Mouse (Mus musculus) liver, postnatal 0 days (tissue): Measurements from ENCODE around the gene Sema5a. TPM values are rescaled to one million over a fixed set of nuclear protein-coding genes. Genes with fewer than 3 reads are reported as not detected.
A peak's percentile ranks its signal among the peaks of the same experiment; 100 is the strongest.

Experiments
- ATAC-seq: fragments of 200-750 bp; cut with Nextera tagmentation; 2 replicates; pipeline ENCODE4 v1.8.0; 2017; ENCODE audit warnings: mild to moderate bottlenecking, moderate library complexity
- DNase-seq: peaks from one replicate; pipeline ENCODE4 v3.0.0-alpha.2; 2016
- H3K27ac ChIP-seq: fragments of 300-500 bp; sonication (generic); 2 replicates; pipeline ENCODE4 v1.5.1; 2014; ENCODE audit warnings: antibody characterized with exemption, moderate library complexity, mild to moderate bottlenecking, low read depth
- H3K27me3 ChIP-seq: fragments of 300-500 bp; sonication (generic); 2 replicates; pipeline ENCODE4 v1.6.1; 2014; ENCODE audit warnings: low read length, control low read depth, mixed read lengths; ENCODE audit not compliant: insufficient read depth
- H3K36me3 ChIP-seq: fragments of 300-500 bp; sonication (generic); replicated peaks from 2 replicates; pipeline ENCODE4 v1.6.1; 2014; ENCODE audit warnings: mild to moderate bottlenecking, control low read depth, low read length, moderate library complexity, mixed read lengths; ENCODE audit not compliant: insufficient read depth
- H3K4me1 ChIP-seq: fragments of 300-500 bp; sonication (generic); 2 replicates; pipeline ENCODE4 v1.6.1; 2014; ENCODE audit warnings: antibody characterized with exemption, mild to moderate bottlenecking, control low read depth; ENCODE audit not compliant: insufficient read depth
- H3K4me2 ChIP-seq: fragments of 300-500 bp; sonication (generic); 2 replicates; pipeline ENCODE4 v1.6.1; 2014; ENCODE audit warnings: low read depth, mild to moderate bottlenecking, low read length, moderate library complexity, mixed read lengths
- H3K4me3 ChIP-seq: fragments of 300-500 bp; sonication (generic); 2 replicates; pipeline ENCODE4 v1.5.1; 2014; ENCODE audit warnings: low read depth, low read length
- H3K9ac ChIP-seq: fragments of 300-500 bp; sonication (generic); replicated peaks from 2 replicates; pipeline ENCODE4 v1.6.1; 2014; ENCODE audit warnings: mild to moderate bottlenecking, moderate library complexity
- H3K9me3 ChIP-seq: fragments of 300-500 bp; sonication (generic); 2 replicates; pipeline ENCODE4 v1.6.1; 2016; ENCODE audit warnings: mild to moderate bottlenecking, control low read depth, low read length, mixed read lengths
- CTCF ChIP-seq: sonication (generic); IDR thresholded peaks from 2 replicates; pipeline ENCODE4 v1.5.1; 2016; ENCODE audit warnings: antibody characterized with exemption, low read depth
- EP300 ChIP-seq: IDR thresholded peaks from 2 replicates; pipeline ENCODE4 v1.6.1; 2016; ENCODE audit warnings: antibody characterized with exemption, low read depth, mild to moderate bottlenecking
- WGBS: fragments of 180-500 bp; shearing (Covaris S2); extraction: QIAGEN DNeasy Blood & Tissue Kit; methylation state at CpG from one replicate; pipeline ENCODE4 v1.1.7; 2014; ENCODE audit not compliant: insufficient replicate concordance; 5-methylcytosine and 5-hydroxymethylcytosine counted together
- polyA plus RNA-seq: library from polyadenylated mRNA; unstranded; fragments of >200 nt; fragmentation: Nextera tagmentation; extraction: Ambion mirVana; gene quantifications from 2 replicates; pipeline ENCODE4 v1.2.1, GENCODE M21; 2015

Gene Sema5a
- polyA plus RNA-seq, 1 experiment from 2014 or later, result 0.36 TPM

DNA sequence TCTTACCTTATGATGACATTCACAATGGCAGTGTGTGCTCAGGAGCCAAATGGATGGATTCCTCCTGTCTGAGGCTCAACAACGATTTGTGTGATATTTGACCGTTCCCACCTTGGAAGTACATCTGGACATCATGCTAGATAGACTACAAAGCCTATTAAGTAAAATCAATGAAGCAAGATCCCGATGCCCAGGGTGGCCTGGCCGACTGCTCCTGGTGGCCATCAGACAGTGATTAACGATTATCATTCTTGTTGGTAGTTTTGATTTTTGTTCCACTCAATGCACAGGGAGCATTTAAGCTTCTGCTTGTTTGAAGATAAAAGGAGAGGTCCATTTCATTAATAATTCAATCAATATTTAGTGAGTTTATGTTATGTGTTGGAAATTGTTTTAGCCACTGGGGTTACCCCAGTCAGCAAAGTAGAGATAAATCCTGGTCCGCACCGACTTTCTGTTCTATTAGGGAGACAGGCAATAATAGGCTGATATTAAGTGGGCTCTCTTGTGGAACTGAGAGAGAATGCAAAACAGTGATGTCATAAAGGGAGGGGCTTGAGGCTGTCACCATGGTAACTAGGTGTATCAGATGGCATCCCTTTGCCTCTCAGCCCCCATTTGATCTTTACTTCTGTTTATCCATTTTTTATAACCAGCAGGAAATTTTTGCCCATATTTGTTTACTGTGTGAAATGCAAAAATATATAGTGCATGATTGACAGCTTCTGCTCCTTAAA lies 182.7 kb downstream of the Sema5a start:
- TF ChIP-seq EP300 (no peak), CTCF (no peak)
- no peak overlapping the region for H3K4me3 ChIP-seq
- no peak overlapping the region for H3K4me2 ChIP-seq
- no peaks in the 10 kb centered on the region for H3K9me3 ChIP-seq
- no peaks in the 10 kb centered on the region for H3K4me1 ChIP-seq
- ATAC-seq, result no peak
- H3K27ac ChIP-seq, result no peak overlapping the region
- H3K9ac ChIP-seq, result no peak overlapping the region
- H3K27me3 ChIP-seq, result no peaks in the 10 kb centered on the region
- 80% methylated on average over 7 of the region's 7 CpGs for WGBS
- DNase-seq, result no peak
- H3K36me3 ChIP-seq, result no peaks in the 10 kb centered on the region

DNA sequence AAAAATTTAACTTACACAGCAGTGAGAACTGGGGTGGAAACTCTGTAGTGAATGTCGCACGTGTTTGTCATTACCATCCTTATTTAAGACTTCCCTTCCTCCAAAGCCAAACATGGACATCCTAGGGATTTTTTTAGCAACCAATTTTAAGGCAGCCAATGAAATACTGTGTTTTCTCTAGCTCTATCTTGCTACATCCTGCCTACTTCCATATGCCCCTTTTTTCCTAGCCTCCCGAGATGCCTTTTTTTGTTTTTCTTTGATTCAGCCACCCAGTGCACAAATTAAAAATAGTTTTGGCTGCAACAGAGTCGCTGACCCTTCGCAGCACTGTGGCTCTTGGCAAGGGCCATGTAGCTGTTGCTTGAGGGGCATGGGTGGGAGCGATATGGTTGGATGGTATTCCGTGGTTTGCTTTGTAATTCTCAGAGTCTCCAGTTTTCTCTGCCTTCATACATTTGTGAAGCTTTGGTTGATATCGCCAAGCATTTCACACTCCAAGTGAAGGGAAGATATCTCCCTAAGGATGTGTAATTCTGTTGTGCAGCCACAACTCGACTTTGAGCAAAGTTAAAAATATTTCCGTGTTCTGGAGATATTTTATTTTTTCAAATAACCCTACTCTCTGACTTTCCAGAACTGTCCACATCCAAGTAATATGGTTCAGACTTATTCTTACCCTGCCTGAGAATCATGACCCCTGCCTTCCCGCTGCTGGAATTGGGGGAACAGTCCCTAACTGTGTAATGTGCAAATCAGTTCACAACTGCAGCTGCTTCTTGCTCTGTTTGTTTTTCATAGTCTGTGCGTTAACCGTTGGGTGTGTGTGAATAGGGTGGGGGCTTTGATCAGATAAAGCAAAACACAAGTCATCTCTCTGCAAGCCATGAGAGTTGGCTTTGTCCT lies 188.6 kb downstream of the Sema5a start:
- TF ChIP-seq EP300 (no peak), CTCF (no peak)
- Histone ChIP-seq H3K9me3 (no peaks in the 10 kb centered on the region), H3K4me3 (no peak overlapping the region), H3K27ac (no peak overlapping the region), H3K4me2 (no peak overlapping the region), H3K9ac (no peak overlapping the region), H3K27me3 (no peaks in the 10 kb centered on the region), H3K36me3 (no peaks in the 10 kb centered on the region), H3K4me1 (no peaks in the 10 kb centered on the region)
- DNase-seq (no peak), ATAC-seq (no peak)
- WGBS, result 67% methylated on average over 13 of the region's 13 CpGs

DNA sequence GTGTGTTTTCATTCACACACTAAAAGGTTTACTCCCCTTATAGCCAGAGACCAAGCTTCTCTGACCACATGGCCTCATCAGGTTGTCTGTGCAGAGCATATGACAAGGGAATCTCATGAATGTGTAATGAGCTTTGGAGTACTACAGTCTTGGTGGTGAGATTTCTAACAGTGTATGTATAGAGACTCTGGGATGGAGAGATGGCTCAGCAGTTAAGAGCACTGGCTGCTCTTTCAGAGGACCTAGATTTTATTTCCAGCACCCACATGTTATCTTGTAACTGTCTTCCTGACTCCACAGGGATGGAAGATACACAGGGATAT lies 189.2 kb downstream of the Sema5a start:
- H3K9me3 ChIP-seq, result no peaks in the 10 kb centered on the region
- no peaks in the 10 kb centered on the region for H3K36me3 ChIP-seq
- no peak overlapping the region for H3K27ac ChIP-seq
- DNase-seq (no peak), ATAC-seq (no peak)
- H3K27me3 ChIP-seq, result no peaks in the 10 kb centered on the region
- no peaks in the 10 kb centered on the region for H3K4me1 ChIP-seq
- no peak overlapping the region for H3K4me2 ChIP-seq
- TF ChIP-seq CTCF, result no peak
- no peak for TF ChIP-seq EP300
- H3K9ac ChIP-seq, result no peak overlapping the region
- no peak overlapping the region for H3K4me3 ChIP-seq

DNA sequence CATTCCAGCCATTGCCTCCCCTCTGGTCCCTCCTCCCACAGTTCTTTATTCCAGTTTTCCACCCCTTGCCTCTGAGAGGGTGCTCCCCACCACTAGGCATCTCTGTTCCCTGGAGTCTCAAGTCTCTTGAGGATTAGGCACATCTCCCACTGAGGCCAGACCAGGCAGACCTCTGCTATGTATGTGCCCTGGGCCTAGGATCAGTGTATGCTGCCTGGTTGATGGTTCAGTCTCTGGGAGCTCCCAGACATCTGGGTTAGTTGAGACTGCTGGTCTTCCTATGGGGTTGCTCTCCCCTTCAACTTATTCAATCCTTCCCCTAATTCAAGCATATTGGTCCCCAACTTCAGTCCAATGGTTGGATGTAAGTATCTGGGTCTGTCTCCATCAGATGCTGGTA lies 189.7 kb downstream of the Sema5a start:
- Histone ChIP-seq H3K36me3 (no peaks in the 10 kb centered on the region), H3K9ac (no peak overlapping the region), H3K4me3 (no peak overlapping the region), H3K27me3 (no peaks in the 10 kb centered on the region), H3K27ac (no peak overlapping the region), H3K4me2 (no peak overlapping the region), H3K4me1 (no peaks in the 10 kb centered on the region), H3K9me3 (no peaks in the 10 kb centered on the region)
- no peak for DNase-seq
- ATAC-seq, result no peak
- no peak for TF ChIP-seq EP300
- TF ChIP-seq CTCF, result no peak

DNA sequence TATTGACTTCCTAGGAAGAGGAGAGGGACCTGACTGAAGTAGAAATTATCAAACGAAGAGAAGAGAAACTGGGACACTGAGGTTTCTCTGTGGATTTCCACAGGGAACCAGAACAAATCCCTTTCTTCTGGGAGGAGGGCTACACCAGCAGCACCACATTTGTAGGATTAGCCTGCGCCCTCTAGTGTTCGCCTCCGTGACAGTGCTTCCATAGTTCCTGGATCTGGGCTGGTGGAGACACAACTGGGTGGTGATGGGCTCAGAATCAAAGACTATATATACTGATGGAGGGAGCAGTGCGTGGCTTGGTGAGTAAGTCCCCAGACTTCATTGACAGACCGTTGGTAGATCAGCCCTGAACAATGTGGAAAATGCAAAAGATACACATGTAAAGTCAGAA lies 193.0 kb downstream of the Sema5a start:
- H3K4me1 ChIP-seq, result no peaks in the 10 kb centered on the region
- no peaks in the 10 kb centered on the region for H3K27me3 ChIP-seq
- no peak overlapping the region for H3K4me2 ChIP-seq
- H3K9me3 ChIP-seq, result no peaks in the 10 kb centered on the region
- WGBS, result 16% methylated on average over 6 of the region's 6 CpGs
- no peak overlapping the region for H3K27ac ChIP-seq
- H3K36me3 ChIP-seq, result no peaks in the 10 kb centered on the region
- ATAC-seq (no peak), DNase-seq (peak; percentile 63)
- TF ChIP-seq EP300 (no peak), CTCF (peak; percentile 78)
- H3K9ac ChIP-seq, result no peak overlapping the region
- H3K4me3 ChIP-seq, result no peak overlapping the region

DNA sequence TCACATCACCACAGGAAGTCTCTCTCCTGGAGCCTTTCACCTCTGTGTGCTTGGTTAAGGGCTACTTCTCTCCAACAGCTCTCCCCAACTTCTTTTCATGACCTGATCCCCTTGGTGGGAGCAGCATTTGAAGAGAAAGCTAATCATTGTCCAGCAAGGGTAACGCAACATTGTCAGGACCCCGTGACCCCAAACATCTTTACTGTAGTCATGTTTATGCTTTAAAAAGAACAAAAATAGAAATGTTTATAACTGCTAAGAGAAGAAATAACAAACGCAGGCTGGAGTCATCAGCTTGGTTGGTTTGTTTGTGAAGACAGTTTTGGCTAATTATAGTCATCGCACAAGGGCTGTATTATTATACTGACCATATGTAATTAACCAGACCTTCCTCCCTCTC lies 198.1 kb downstream of the Sema5a start:
- Histone ChIP-seq H3K4me3 (no peak overlapping the region), H3K27ac (no peak overlapping the region), H3K27me3 (no peaks in the 10 kb centered on the region), H3K36me3 (no peaks in the 10 kb centered on the region), H3K9ac (no peak overlapping the region), H3K4me1 (no peaks in the 10 kb centered on the region), H3K4me2 (no peak overlapping the region), H3K9me3 (no peaks in the 10 kb centered on the region)
- 81% methylated on average over 4 of the region's 4 CpGs for WGBS
- DNase-seq (no peak), ATAC-seq (no peak)
- no peak for TF ChIP-seq EP300
- no peak for TF ChIP-seq CTCF
